ENCODE assay signal across 46 mouse cellular contexts in the genomic region with DNA sequence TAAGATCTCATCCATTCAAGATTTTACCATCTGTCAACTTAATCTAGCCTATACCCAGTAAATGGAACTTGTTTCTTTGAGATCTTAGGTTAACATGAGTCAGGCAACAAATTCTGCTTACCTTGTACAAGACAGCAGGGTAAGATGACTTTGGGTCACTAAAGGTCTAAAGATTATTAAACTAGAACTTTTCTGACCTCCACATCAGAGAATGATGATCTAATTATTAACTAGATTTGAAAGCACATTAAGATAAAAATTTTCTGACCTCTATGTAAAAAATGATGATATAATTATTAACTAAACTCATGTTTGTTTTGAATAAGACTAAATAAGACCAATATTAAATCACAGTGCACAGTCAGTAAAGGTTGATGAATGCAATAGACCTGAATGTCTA. TPM values are rescaled to one million over a fixed set of nuclear protein-coding genes. Genes with fewer than 3 reads are reported as not detected.
"Had no signal": no experiment of that assay in that cellular context is flagged by ENCODE, and none has a peak within 500 bp of the region (broad histone marks: within the 10 kb centered on the region; RNA-seq: fewer than 3 reads in every experiment).

No protein-coding gene starts in this region.

- DNase-seq: left cerebral cortex, postnatal 4 days; liver; liver, embryonic 13.5 days; liver, postnatal 0 days; lung, adult 18-20 months; lung, adult 2 months; lung, embryonic 14.5 days; lung, postnatal 10 days; lung, postnatal 14 days; lung, postnatal 36 days; lung, postnatal 4 days; midbrain, embryonic 14.5 days had no signal

- H3K4me2 ChIP-seq: limb, embryonic 12.5 days; limb, embryonic 13.5 days; limb, embryonic 15.5 days; liver, embryonic 11.5 days; liver, embryonic 13.5 days; liver, embryonic 15.5 days; lung, embryonic 14.5 days; lung, embryonic 15.5 days; midbrain, embryonic 11.5 days; midbrain, embryonic 12.5 days; midbrain, embryonic 13.5 days; midbrain, embryonic 15.5 days; neural tube, embryonic 12.5 days had no signal

- H3K9ac ChIP-seq: limb, embryonic 12.5 days; limb, embryonic 13.5 days; limb, embryonic 15.5 days; liver, embryonic 13.5 days; liver, embryonic 14.5 days; liver, embryonic 15.5 days; liver, postnatal 0 days; lung, embryonic 14.5 days; lung, embryonic 15.5 days; midbrain, embryonic 12.5 days; midbrain, embryonic 13.5 days; midbrain, embryonic 15.5 days; neural tube, embryonic 12.5 days had no signal

- H3K27ac ChIP-seq: limb, embryonic 10.5 days; limb, embryonic 12.5 days; limb, embryonic 13.5 days; limb, embryonic 15.5 days; liver, embryonic 13.5 days; liver, embryonic 14.5 days; liver, embryonic 15.5 days; lung, embryonic 15.5 days; macrophage; midbrain, embryonic 10.5 days; midbrain, embryonic 12.5 days; midbrain, embryonic 13.5 days; midbrain, embryonic 15.5 days; neural tube, embryonic 12.5 days had no signal

- H3K9me3 ChIP-seq: limb, embryonic 10.5 days; limb, embryonic 15.5 days; liver, embryonic 13.5 days; liver, embryonic 15.5 days; lung, embryonic 15.5 days; megakaryocyte, embryonic 14.5 days had no signal

- H3K4me1 ChIP-seq: limb, embryonic 10.5 days; limb, embryonic 12.5 days; limb, embryonic 13.5 days; limb, embryonic 15.5 days; liver, embryonic 13.5 days; liver, embryonic 15.5 days; lung, embryonic 15.5 days; megakaryocyte, embryonic 14.5 days; midbrain, embryonic 10.5 days; midbrain, embryonic 12.5 days; midbrain, embryonic 13.5 days; midbrain, embryonic 15.5 days; neural tube, embryonic 12.5 days had no signal

- H3K27me3 ChIP-seq: limb, embryonic 12.5 days; limb, embryonic 13.5 days; limb, embryonic 15.5 days; liver, embryonic 13.5 days; liver, embryonic 15.5 days; lung, embryonic 15.5 days; megakaryocyte, embryonic 14.5 days; midbrain, embryonic 12.5 days; midbrain, embryonic 13.5 days; midbrain, embryonic 15.5 days; neural tube, embryonic 12.5 days had no signal

- H3K36me3 ChIP-seq: limb, embryonic 10.5 days; limb, embryonic 12.5 days; limb, embryonic 13.5 days; limb, embryonic 15.5 days; liver, embryonic 13.5 days; liver, embryonic 15.5 days; lung, embryonic 15.5 days; midbrain, embryonic 10.5 days; midbrain, embryonic 12.5 days; midbrain, embryonic 13.5 days; midbrain, embryonic 15.5 days; neural tube, embryonic 12.5 days had no signal

- H3K4me3 ChIP-seq: limb, embryonic 10.5 days; limb, embryonic 12.5 days; limb, embryonic 13.5 days; limb, embryonic 15.5 days; liver, embryonic 13.5 days; liver, embryonic 15.5 days; lung, embryonic 15.5 days; megakaryocyte, embryonic 14.5 days; midbrain, embryonic 10.5 days; midbrain, embryonic 12.5 days; midbrain, embryonic 13.5 days; midbrain, embryonic 15.5 days; myocyte; neural tube, embryonic 12.5 days had no signal

- ATAC-seq: liver, postnatal 0 days; lung, postnatal 0 days; midbrain, embryonic 13.5 days; midbrain, embryonic 15.5 days; midbrain, embryonic 16.5 days had no signal

RNA-seq across cellular contexts. Expression of a gene that starts 13.6 kb away (rescaled TPM):
- total RNA-seq: left cerebral cortex, adult 8-10 months; left cerebral cortex, postnatal 10 days; left cerebral cortex, postnatal 14 days; left cerebral cortex, postnatal 25 days; left cerebral cortex, postnatal 36 days; left cerebral cortex, postnatal 4 days; megakaryocyte progenitor cell, adult 5-6 weeks; megakaryocyte, adult 5-6 weeks; megakaryocyte-erythroid progenitor cell, adult 5-6 weeks; midbrain, postnatal 0 days; monocyte, adult 5-6 weeks had no signal
- polyA plus RNA-seq: limb, embryonic 10.5 days; limb, embryonic 11.5 days; limb, embryonic 12.5 days; limb, embryonic 13.5 days; limb, embryonic 14.5 days; limb, embryonic 15.5 days; liver, embryonic 11.5 days; liver, embryonic 13.5 days; liver, embryonic 14.5 days; liver, embryonic 15.5 days; liver, embryonic 16.5 days; lung, embryonic 15.5 days; lung, embryonic 16.5 days; lung, postnatal 0 days; macrophage; midbrain, embryonic 10.5 days; midbrain, embryonic 11.5 days; midbrain, embryonic 12.5 days; midbrain, embryonic 13.5 days; midbrain, embryonic 14.5 days; midbrain, embryonic 15.5 days; midbrain, embryonic 16.5 days; midbrain, postnatal 0 days; myocyte; neural tube, embryonic 11.5 days; neural tube, embryonic 12.5 days had no signal
